In the genomic region with DNA sequence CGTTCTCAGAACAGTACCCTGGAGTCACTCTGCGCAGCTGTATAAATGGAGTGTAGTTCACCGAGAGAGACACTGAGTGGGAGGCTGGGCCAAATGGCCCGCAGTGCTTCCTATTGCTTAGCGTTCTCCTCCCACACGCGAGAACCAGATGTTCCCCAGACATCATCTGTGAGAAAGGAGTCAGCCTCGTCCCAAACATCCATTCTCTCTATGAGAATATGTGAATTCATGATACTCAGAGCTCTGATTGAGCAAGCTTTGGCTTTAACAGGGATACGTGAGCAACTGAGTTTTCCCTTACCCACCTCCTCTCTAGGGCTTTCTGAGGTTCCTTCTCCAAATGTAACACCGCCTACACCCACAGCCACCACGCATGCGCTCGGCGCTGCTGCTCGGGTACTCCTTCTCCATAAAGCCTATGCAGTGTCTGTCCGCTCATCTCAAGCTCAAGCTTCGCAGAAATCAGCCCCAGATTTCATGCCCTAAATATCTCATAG, we compare ENCODE assay signal across 8 mouse cellular contexts. TPM values are rescaled to one million over a fixed set of nuclear protein-coding genes. Genes with fewer than 3 reads are reported as not detected.
A peak's percentile ranks its signal among the peaks of the same experiment; 100 is the strongest.
DNase-seq lines count a peak whose midpoint lies in the region; ATAC-seq lines count a peak whose summit lies in the region.

No protein-coding gene starts in this region.

- H3K27ac ChIP-seq in neural tube, embryonic 11.5 days (ENCODE audit: low read depth, low read length): 0 out of 2 replicates have a peak overlapping the region, but pooled peaks have one; percentile 34
- H3K27ac ChIP-seq in heart, embryonic 16.5 days (ENCODE audit: low read length): peak overlapping the region; percentile 53
- no peak overlapping the region for H3K27ac ChIP-seq in midbrain, embryonic 13.5 days

- 69% methylated on average over 17 of the region's 17 CpGs for WGBS in neural tube, embryonic 11.5 days
- 51% methylated on average over 17 of the region's 17 CpGs for WGBS in heart, embryonic 16.5 days
- WGBS in midbrain, embryonic 13.5 days: 90% methylated on average over 17 of the region's 17 CpGs

- H3K4me3 ChIP-seq in neural tube, embryonic 11.5 days (ENCODE audit: low read depth, low read length): no peak overlapping the region
- H3K4me3 ChIP-seq in heart, embryonic 16.5 days (ENCODE audit: low read length): no peak overlapping the region
- H3K4me3 ChIP-seq in midbrain, embryonic 13.5 days (replicated peaks): no peak overlapping the region

- no peak overlapping the region for H3K9ac ChIP-seq in neural tube, embryonic 11.5 days (ENCODE audit: low read length)
- H3K9ac ChIP-seq in heart, embryonic 16.5 days (ENCODE audit: low read length): peak overlapping the region; percentile 54; the same call in 1 of the 2 replicates
- H3K9ac ChIP-seq in midbrain, embryonic 13.5 days (replicated peaks): no peak overlapping the region

- no peaks in the 10 kb centered on the region for H3K9me3 ChIP-seq in neural tube, embryonic 11.5 days (ENCODE audit: control insufficient read depth, low read length)
- no peaks in the 10 kb centered on the region for H3K9me3 ChIP-seq in heart, embryonic 16.5 days (replicated peaks; ENCODE audit: control insufficient read depth, low read length)
- no peaks in the 10 kb centered on the region for H3K9me3 ChIP-seq in midbrain, embryonic 13.5 days

- ATAC-seq in neural tube, embryonic 11.5 days (ENCODE audit: insufficient read depth, low FRiP score, low TSS enrichment): no peak
- peak; percentile 21; the same call in 1 of the 2 replicates for ATAC-seq in heart, embryonic 16.5 days (replicated peaks; ENCODE audit: extremely low read depth, insufficient read depth, low FRiP score)
- ATAC-seq in midbrain, embryonic 13.5 days: no peak

- DNase-seq in neural tube, embryonic 11.5 days (ENCODE audit: low spot score): no peak
- no peak for DNase-seq in neural tube, embryonic 10.5 days (ENCODE audit: extremely low spot score, low spot score)
- peak; percentile 94 for DNase-seq in fat pad, adult 2 months (ENCODE audit: extremely low read depth, low read depth, low spot score)
- DNase-seq in layer of hippocampus, postnatal 14 days (ENCODE audit: low spot score in 2 of 2): peak; percentile 59 to 75
- DNase-seq in right cerebral cortex, postnatal 10 days (ENCODE audit: low spot score in 2 of 2): peak; percentile 83 to 89
- DNase-seq in spleen, postnatal 4 days (ENCODE audit: low spot score in 2 of 2): no peak

- no peaks in the 10 kb centered on the region for H3K36me3 ChIP-seq in neural tube, embryonic 11.5 days (ENCODE audit: control insufficient read depth, insufficient read depth, low read length)
- peaks cover 2% of the 10 kb centered on the region; the same call in 1 of the 2 replicates for H3K36me3 ChIP-seq in heart, embryonic 16.5 days (ENCODE audit: control insufficient read depth, insufficient read depth)
- H3K36me3 ChIP-seq in midbrain, embryonic 13.5 days: no peaks in the 10 kb centered on the region

- H3K4me1 ChIP-seq in neural tube, embryonic 11.5 days (ENCODE audit: control insufficient read depth, insufficient read depth, low read length): peaks cover 4% of the 10 kb centered on the region; the same call in 1 of the 2 replicates
- H3K4me1 ChIP-seq in heart, embryonic 16.5 days (ENCODE audit: control insufficient read depth, insufficient read depth, low read length): peaks cover 82% of the 10 kb centered on the region
- no peaks in the 10 kb centered on the region for H3K4me1 ChIP-seq in midbrain, embryonic 13.5 days (replicated peaks)

- no peak overlapping the region for H3K4me2 ChIP-seq in neural tube, embryonic 11.5 days (ENCODE audit: low read depth)
- peak overlapping the region; percentile 32 for H3K4me2 ChIP-seq in heart, embryonic 16.5 days (ENCODE audit: low read depth, low read length)
- no peak overlapping the region for H3K4me2 ChIP-seq in midbrain, embryonic 13.5 days (replicated peaks)

- H3K27me3 ChIP-seq in neural tube, embryonic 11.5 days (ENCODE audit: control insufficient read depth, insufficient read depth, low read length): no peaks in the 10 kb centered on the region
- H3K27me3 ChIP-seq in heart, embryonic 16.5 days (ENCODE audit: control insufficient read depth, insufficient read depth, low read length): no peaks in the 10 kb centered on the region
- no peaks in the 10 kb centered on the region for H3K27me3 ChIP-seq in midbrain, embryonic 13.5 days

RNA-seq across cellular contexts. Expression of a gene that starts 22.5 kb away (rescaled TPM):
- polyA plus RNA-seq in neural tube, embryonic 11.5 days (2014; fragmentation: Nextera tagmentation; extraction: Ambion mirVana): 14.5 and 16.0 TPM in 2 replicates
- polyA plus RNA-seq in heart, embryonic 16.5 days (2015; fragmentation: Nextera tagmentation; extraction: Ambion mirVana): 28.0 and 28.2 TPM in 2 replicates
- 10 to 100 TPM in 1 of 2 experiments, 1 to 10 TPM in 1; 9.4 to 11.0 TPM for total RNA-seq in layer of hippocampus, postnatal 14 days (2021)
- 2.6 and 3.3 TPM in 2 replicates for polyA plus RNA-seq in midbrain, embryonic 13.5 days (2015; fragmentation: Nextera tagmentation; extraction: Ambion mirVana)

Comparison
In these comparisons a context has a peak if more than half of its experiments do, and no peak if none do; other contexts are left out.
1. DNase-seq: peak in fat pad, adult 2 months (single experiment), layer of hippocampus, postnatal 14 days (2 of 2) and right cerebral cortex, postnatal 10 days (2 of 2); none in neural tube, embryonic 11.5 days (single experiment), neural tube, embryonic 10.5 days (single experiment) and spleen, postnatal 4 days (0 of 2).